Mouse (Mus musculus) megakaryocyte, embryonic 14.5 days (primary cell): ENCODE measurements around the gene Olfr433.

Experiments used
- FLI1 ChIP-seq: IDR thresholded peaks from 2 replicates; pipeline ENCODE4 v1.6.1; 2012; ENCODE audit warnings: low read length, inconsistent platforms, mixed read lengths
- GATA1 ChIP-seq: IDR thresholded peaks from 3 replicates; pipeline ENCODE4 v1.6.1; 2012; ENCODE audit warnings: mixed read lengths, low read length, inconsistent platforms, borderline replicate concordance

GRCm38 (mm10) chr1:174050532-174050931, 10.0 kb downstream of the Olfr433 start:
- TF ChIP-seq GATA1 (no peak), FLI1 (no peak)
